Mouse (Mus musculus) ES-Bruce4 (cell line): ENCODE results near the gene Cd247. TPM values are rescaled to one million over a fixed set of nuclear protein-coding genes. Genes with fewer than 3 reads are reported as not detected.

Experiments used
- H3K27ac ChIP-seq: 2 replicates; pipeline ENCODE4 v1.5.1; 2012; ENCODE audit warnings: low read length, inconsistent platforms; ENCODE audit not compliant: insufficient read depth
- H3K27me3 ChIP-seq: 2 replicates; pipeline ENCODE4 v1.6.1; 2012; ENCODE audit warnings: mild to moderate bottlenecking, low read length, inconsistent platforms; ENCODE audit not compliant: control insufficient read depth, poor library complexity, insufficient read depth, severe bottlenecking
- H3K36me3 ChIP-seq: 2 replicates; pipeline ENCODE4 v1.6.1; 2012; ENCODE audit warnings: inconsistent platforms, mild to moderate bottlenecking, low read length, moderate library complexity; ENCODE audit not compliant: control insufficient read depth, poor library complexity, insufficient read depth, severe bottlenecking
- H3K4me1 ChIP-seq: one replicate; pipeline ENCODE4 v1.8.1; 2011; ENCODE audit warnings: low read length; ENCODE audit not compliant: control insufficient read depth, insufficient read depth
- H3K4me3 ChIP-seq: 2 replicates; pipeline ENCODE4 v1.5.1; 2011; ENCODE audit warnings: low read depth, mild to moderate bottlenecking, low read length
- H3K9ac ChIP-seq: 2 replicates; pipeline ENCODE4 v1.6.1; 2012; ENCODE audit warnings: low read depth, mild to moderate bottlenecking, inconsistent platforms; ENCODE audit not compliant: poor library complexity, severe bottlenecking
- H3K9me3 ChIP-seq: replicated peaks from 2 replicates; pipeline ENCODE4 v1.6.1; 2012; ENCODE audit warnings: mild to moderate bottlenecking, low read length, inconsistent platforms; ENCODE audit not compliant: control insufficient read depth, poor library complexity, insufficient read depth, severe bottlenecking
- CTCF ChIP-seq: IDR thresholded peaks from one replicate; pipeline ENCODE4 v1.8.1; 2011; ENCODE audit warnings: low read depth, low read length
- EP300 ChIP-seq: IDR thresholded peaks from 2 replicates; pipeline ENCODE4 v1.6.1; 2011; ENCODE audit warnings: low read depth, low read length; ENCODE audit not compliant: insufficient read depth
- POLR2A ChIP-seq: IDR thresholded peaks from one replicate; pipeline ENCODE4 v1.8.1; 2011; ENCODE audit warnings: low read length; ENCODE audit not compliant: insufficient read depth
- polyA plus RNA-seq: library from polyadenylated mRNA; stranded (reverse); fragments of >200 nt; gene quantifications from 2 replicates; pipeline ENCODE4 v1.2.4, GENCODE M21; 2011; ENCODE audit warnings: low read depth; ENCODE audit not compliant: missing spikeins, insufficient read depth, insufficient read length

The Cd247 gene
- polyA plus RNA-seq, 1 experiment: not detected

- Histone ChIP-seq H3K9ac (no peak overlapping the region), H3K4me1 (no peaks in the 10 kb centered on the region), H3K36me3 (no peaks in the 10 kb centered on the region), H3K4me3 (no peak overlapping the region), H3K27ac (no peak overlapping the region), H3K9me3 (no peaks in the 10 kb centered on the region), H3K27me3 (no peaks in the 10 kb centered on the region)
- TF ChIP-seq EP300 (no peak), POLR2A (no peak), CTCF (no peak)
Observed at GRCm38 (mm10) chr1:165834633-165834975, 46.1 kb downstream of the Cd247 start.

- no peak overlapping the region for H3K9ac ChIP-seq
- H3K4me1 ChIP-seq: no peaks in the 10 kb centered on the region
- H3K4me3 ChIP-seq: no peak overlapping the region
- TF ChIP-seq POLR2A: no peak
- no peaks in the 10 kb centered on the region for H3K36me3 ChIP-seq
- H3K27me3 ChIP-seq: no peaks in the 10 kb centered on the region
- no peaks in the 10 kb centered on the region for H3K9me3 ChIP-seq
- no peak overlapping the region for H3K27ac ChIP-seq
Observed at GRCm38 (mm10) chr1:165836461-165836860, 48.0 kb downstream of the Cd247 start.

GRCm38 (mm10) chr1:165837546-165837945 lies 49.1 kb downstream of the Cd247 start:
- TF ChIP-seq CTCF (no peak), POLR2A (no peak), EP300 (no peak)
- Histone ChIP-seq H3K27ac (no peak overlapping the region), H3K36me3 (no peaks in the 10 kb centered on the region), H3K27me3 (no peaks in the 10 kb centered on the region), H3K4me3 (no peak overlapping the region), H3K4me1 (no peaks in the 10 kb centered on the region), H3K9ac (no peak overlapping the region), H3K9me3 (no peaks in the 10 kb centered on the region)

GRCm38 (mm10) chr1:165839201-165839600 lies 50.7 kb downstream of the Cd247 start:
- Histone ChIP-seq H3K4me3 (no peak overlapping the region), H3K9me3 (no peaks in the 10 kb centered on the region), H3K36me3 (no peaks in the 10 kb centered on the region), H3K9ac (no peak overlapping the region), H3K27me3 (0 out of 2 replicates have a peak, but pooled peaks cover under 1% of the 10 kb centered on the region), H3K27ac (no peak overlapping the region), H3K4me1 (no peaks in the 10 kb centered on the region)
- no peak for TF ChIP-seq EP300
- no peak for TF ChIP-seq CTCF
- TF ChIP-seq POLR2A: no peak

GRCm38 (mm10) chr1:165840548-165841230 lies 52.2 kb downstream of the Cd247 start:
- H3K27ac ChIP-seq: no peak overlapping the region
- no peaks in the 10 kb centered on the region for H3K4me1 ChIP-seq
- no peak overlapping the region for H3K9ac ChIP-seq
- H3K4me3 ChIP-seq: peak overlapping the region; percentile 51
- 0 out of 2 replicates have a peak, but pooled peaks cover 2% of the 10 kb centered on the region for H3K27me3 ChIP-seq
- TF ChIP-seq CTCF (no peak), EP300 (no peak), POLR2A (no peak)
- H3K36me3 ChIP-seq: no peaks in the 10 kb centered on the region
- no peaks in the 10 kb centered on the region for H3K9me3 ChIP-seq

GRCm38 (mm10) chr1:165842170-165842569 lies 53.7 kb downstream of the Cd247 start:
- TF ChIP-seq EP300: no peak
- TF ChIP-seq POLR2A: no peak
- no peak for TF ChIP-seq CTCF
- Histone ChIP-seq H3K9ac (no peak overlapping the region), H3K27me3 (0 out of 2 replicates have a peak, but pooled peaks cover 2% of the 10 kb centered on the region), H3K4me3 (no peak overlapping the region), H3K9me3 (no peaks in the 10 kb centered on the region), H3K27ac (no peak overlapping the region), H3K36me3 (no peaks in the 10 kb centered on the region), H3K4me1 (no peaks in the 10 kb centered on the region)
